Mouse (Mus musculus) E14TG2a.4 (cell line): ENCODE results near the gene Ak1.

Source experiments
- CTCF ChIP-seq: conservative IDR thresholded peaks from 2 replicates; pipeline ENCODE4 v1.5.1; 2014; ENCODE audit warnings: low read length
- POU5F1 ChIP-seq: IDR thresholded peaks from 2 replicates; pipeline ENCODE4 v1.6.1; 2014; ENCODE audit warnings: low read length, borderline replicate concordance

- TF ChIP-seq CTCF (no peak), POU5F1 (no peak)
Measured at GRCm38 (mm10) chr2:32671907-32672595, 50.5 kb downstream of the Ak1 start.
